Mouse (Mus musculus) telencephalon, adult 2 months (tissue): ENCODE data around the gene Ctnna3.
"Not testable (repeated sequence)": the region's sequence is repeated elsewhere in the genome, so short reads cannot be mapped to it uniquely, and the experiment has no call there.

ENCODE experiments used
- DNase-seq: peaks from one replicate; pipeline ENCODE4 v3.0.0-alpha.2; 2011; ENCODE audit warnings: low read depth, low spot score

Gene Ctnna3

DNA sequence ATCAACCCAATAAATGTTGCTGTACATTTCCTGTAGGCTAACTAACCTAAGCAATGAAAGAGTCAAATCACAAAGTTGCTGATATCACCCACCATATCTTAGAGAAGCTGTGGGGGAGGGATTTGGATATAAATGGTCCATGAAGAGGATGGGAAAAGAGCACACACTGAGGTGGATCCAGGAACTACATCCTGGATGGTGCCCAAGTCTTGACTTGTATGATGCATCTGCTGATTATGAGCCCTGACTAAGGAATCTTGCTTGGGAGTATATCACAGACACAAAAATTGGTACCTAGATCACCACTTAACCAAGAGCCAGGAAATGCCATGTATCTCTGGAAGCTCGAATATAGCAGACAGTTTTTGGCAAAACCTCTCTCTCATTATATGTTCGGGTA, 1018.7 kb downstream of the Ctnna3 start:
- peak; percentile 10 for DNase-seq

DNA sequence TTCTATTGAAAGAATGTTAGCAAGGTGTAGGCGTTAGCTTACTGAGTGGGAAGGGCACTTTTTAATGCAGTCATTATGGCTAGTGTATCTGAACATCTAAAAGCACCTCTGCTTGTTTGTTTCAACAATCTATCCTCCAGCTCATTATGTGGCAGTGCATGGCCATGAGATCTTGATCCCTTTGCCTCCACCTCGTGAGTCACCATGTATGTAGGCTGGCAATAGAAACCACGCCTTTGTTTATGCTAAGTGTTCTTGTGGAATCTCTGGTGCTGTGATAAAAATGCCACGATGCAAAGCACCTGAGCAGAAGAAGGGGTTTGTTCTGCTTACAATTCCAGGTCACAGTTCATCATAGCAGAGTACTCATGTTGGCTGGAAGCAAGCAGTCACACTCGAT, 1053.4 kb downstream of the Ctnna3 start:
- peak; percentile 6 for DNase-seq

DNA sequence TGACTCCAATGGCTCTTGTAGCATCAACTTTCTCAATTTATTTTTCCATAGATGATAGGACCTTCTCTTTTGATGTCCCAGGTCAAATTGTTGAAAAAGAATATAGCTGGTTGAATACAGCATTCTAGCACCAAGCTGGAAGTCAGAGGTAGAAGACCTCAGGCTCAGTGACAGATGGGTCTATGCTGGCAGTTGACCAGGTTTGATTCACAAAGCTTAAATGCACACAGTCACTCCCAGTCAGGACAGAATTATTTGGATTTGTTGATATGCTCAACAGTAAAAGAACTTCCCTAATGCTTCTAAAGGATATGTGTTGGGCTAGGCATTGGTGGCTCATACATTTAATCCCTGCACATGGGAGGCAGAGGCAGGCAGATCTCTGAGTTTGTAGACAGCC, 1059.6 kb downstream of the Ctnna3 start:
- no peak for DNase-seq

DNA sequence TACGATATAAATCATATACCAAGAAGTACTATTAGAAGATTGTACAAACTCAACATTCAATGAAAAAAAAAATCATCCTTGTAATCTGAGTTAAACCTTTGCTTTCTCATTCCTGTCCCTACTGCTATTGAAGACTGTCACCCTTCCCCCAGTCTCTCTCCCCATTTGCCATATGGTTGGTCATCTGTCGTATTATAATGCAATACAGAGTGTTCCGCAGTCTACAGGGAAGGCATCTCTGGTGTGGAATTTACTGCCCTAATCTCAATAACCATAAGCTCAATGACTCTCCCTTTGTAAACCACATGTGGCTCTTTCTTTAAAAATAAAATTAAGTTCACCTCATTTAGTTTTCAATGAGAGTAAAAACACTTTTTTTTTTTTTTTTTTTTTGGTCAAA, 1113.7 kb downstream of the Ctnna3 start:
- DNase-seq: no peak

DNA sequence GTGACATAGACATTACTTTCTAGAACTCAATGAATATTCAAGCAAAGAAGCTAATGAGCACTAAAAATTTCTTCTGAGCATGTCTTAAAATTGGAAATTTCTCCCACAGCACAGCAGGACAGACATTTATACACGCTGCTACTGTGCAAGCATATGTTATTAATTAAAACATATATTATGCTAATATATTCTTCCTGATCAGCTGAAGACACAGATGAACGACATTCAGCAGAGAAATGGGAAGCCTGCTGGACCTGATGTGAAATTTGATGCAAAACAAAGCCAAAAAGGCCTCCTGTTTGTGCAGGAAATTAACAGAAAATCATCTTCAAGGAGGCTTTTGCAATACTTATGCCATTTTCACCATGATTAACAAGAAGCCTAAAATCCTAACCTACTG, 1114.5 kb downstream of the Ctnna3 start:
- DNase-seq: no peak

DNA sequence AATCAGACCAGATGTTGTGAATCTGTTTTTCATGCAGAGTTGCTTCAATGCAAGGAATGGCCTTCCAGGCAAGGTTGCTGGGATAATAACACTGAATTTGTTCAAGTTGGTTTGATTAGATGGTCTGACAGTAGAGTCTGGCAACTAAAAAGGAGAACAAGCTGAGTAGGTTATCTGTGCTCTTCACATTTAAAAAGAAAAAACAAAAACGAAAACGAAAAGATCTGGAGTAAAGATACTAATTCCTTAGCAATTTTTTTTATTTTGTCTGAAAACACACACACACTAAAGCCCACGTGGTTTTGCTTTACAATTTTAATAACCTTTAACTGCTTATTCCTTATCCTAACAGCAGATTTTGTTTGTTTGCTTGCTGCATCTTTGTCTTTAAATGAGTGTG, 1141.4 kb downstream of the Ctnna3 start:
- no peak for DNase-seq

DNA sequence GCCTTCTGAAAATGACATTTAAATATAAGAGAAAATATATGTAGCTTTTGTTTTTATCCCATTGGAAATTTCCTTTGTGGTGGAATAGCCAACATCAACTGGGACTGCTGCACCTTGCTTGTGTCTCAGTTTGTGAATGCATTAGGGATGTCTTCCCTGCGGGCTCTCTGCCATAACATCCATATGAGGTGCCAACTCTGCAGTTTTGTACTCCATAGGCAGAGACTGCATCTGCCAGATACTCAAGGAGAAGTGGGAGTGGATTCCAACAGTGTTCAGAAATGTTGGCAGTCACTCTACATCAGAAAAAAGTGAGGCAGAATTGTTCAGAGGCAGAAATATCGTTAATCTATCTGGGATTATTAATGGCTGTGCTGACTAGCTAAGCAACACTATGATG, 1158.2 kb downstream of the Ctnna3 start:
- DNase-seq: peak; percentile 78

DNA sequence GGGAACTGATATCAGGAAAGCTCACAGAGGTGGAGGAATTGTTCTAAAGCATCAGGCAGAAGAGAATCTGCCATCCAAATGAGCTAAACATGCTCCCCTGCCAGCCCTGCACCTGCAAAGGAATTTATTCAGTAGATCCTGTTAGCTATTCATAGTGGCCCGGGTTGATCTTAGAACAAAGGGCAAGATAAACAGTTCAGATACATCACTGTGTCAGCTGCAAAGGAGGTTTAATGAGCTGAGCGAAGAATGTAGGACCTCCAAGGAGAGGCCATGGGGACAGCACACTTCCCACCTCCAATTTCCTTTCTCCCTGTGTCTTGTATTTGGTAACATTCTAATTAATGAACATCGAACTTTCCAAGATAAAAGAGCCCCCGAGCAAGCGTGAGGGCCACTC, 1206.9 kb downstream of the Ctnna3 start:
- DNase-seq: no peak

DNA sequence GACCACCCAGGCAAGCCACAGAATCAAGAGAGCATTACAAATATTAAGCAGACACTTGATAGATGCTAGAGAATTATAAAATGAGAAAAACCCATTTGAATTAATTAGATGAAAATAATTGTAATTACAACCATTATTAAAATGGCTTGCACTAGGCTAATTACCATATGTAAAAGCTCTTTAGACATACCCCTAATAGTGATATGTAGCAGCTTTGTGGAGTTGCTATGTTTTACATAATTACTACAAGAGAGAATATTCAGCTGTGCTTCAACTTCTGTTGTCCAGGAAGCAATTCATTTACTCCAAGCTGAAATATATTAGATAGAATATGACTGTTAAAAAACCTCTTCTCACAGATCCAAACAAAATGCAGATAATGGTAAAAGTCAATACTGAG, 1209.2 kb downstream of the Ctnna3 start:
- DNase-seq: no peak

DNA sequence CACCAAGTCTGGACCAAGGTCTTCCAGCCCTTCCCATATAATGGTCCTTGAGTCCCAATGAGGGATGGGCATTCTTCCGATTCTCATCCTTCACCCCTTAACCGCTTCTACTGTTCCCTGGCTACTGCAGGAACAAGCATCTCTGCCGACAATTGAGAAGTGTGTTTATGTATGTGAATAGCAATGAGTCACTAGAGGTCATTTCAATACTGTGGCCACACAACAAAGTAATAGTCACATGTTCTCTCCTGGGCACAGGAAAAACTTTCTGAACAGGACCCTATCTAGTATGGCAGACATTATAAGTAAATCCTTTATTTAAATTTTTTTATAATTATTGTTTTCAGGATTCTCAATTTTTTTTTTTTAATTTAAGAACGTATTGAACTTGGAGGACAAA, 1211.2 kb downstream of the Ctnna3 start:
- no peak for DNase-seq

DNA sequence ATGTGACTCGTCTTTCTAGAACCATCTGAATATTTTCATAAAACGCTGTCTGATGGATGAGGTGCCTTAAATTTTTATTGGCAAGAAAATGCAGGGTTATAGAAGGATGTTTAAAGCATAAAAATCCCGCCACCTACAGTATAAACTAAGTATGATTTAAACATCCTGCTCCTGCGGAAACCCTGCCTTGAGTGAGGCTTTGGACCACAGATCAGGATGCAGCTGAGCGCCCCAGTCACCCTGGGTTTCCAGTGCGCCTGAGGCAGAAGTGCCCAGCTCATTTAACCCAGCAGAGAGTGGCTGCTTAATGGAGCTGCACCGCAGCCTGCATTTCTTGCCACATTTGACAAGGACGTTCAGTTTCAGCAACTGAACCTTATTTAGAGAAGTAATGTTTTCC, 1211.7 kb downstream of the Ctnna3 start:
- no peak for DNase-seq

DNA sequence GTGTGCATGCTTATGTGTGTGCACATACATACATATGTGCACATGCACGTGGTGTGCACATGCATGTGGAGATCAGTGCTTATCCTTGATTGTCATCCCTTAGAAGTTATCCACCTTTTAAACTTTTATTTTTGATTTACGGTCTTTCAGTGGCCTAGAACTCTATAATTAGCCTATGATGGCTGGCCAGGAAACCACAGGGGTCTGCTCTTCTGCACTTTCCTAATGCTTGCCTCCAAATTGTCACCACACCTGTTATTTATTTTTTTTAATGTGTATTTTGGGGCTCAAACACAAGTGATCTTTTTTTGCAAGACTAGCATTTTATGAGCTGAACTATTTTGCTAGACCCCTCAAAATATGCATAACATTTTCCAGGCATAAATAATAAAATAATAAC, 1214.1 kb downstream of the Ctnna3 start:
- DNase-seq: no peak

DNA sequence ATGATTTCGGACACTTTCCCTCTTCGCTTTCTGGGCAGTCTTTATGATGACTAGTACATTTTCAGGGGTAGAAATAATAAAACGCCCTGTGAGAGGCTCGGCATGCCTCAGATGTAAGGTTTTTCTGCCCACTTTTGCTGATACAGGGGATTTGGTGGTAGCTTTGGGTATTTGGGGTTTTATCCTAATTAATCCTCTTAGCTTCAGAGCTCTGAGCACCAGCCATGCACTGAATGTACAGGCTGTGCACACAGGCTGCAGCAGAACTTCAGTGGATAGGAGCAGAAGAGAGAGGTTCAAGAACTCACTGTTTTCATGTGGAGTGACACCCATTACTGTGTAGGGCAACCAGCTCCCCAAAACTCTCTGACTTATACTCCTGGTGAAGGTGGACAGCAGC, 1231.3 kb downstream of the Ctnna3 start:
- DNase-seq: no peak

DNA sequence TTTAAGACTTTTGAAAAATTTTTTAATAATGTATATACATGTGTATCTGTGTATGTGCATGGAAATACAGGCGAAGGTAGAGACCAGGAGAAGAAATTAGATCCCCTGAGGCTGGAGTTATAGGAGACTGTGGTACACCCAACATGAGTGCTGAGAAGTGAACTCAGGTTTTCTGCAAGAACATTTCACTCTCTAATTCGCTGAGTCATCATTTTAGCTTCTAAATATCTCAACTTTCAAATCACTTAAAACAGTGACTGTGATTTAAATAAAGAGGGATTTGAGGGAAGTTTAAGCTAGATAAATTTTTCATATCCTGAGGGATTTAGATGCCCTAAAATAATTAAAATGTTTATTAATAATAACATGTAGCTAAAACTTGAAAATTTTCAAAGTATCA, 1241.6 kb downstream of the Ctnna3 start:
- DNase-seq: no peak

DNA sequence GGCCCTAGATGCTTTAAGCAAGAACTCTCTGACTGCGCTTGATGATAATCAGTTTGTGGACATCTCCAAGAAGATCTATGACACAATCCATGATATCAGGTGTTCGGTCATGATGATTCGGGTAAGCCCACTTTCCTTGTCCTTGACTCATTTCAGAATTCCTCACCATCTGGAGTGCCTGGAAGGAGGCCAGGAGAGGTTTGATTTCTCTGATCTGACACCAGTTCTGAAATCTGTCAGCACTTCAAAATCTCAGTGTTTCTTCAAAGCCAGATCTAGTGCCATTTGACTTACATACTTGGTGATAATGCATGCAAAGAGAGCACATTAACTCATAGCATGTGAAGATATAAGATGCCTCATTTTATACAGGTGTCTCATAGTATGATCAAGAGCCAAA, 1245.9 kb downstream of the Ctnna3 start:
- no peak for DNase-seq

DNA sequence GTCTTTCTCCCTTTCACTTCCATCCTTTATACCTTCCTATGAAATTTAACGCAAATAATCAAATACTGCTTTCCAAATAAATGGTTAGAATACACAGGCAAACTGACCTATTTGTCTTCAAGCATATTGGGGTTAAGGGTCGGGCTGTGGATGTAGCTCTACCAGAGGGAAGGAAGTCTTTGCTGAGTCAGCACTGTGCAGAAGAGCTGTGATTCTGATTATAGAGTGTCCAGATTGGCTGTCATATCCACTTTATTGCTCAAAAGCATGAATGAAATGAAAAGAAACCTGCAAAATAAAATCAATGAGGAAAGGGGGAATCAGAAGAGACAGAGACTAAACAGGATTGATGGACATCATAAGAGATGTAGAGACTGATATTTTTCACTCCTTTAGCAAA, 1280.1 kb downstream of the Ctnna3 start:
- DNase-seq: no peak

DNA sequence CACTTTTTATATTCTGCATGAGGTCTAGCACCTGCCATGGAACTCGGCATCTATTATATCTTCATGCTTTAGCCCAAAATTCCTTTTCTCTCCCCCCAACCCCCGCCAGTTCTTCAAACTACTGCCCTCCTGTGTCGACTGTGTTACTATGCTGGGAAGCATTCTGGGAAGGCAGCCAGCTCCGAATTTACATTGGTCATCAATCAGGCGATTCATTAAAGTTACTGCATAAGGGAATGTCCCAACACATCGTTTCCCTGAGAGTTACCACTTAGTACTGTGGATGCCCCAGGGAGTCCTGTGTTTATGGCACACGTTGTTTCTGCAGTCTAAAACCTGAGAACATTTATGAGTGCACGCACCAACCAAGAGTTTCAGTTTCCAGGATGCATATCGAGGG, 1288.1 kb downstream of the Ctnna3 start:
- DNase-seq: peak; percentile 2

DNA sequence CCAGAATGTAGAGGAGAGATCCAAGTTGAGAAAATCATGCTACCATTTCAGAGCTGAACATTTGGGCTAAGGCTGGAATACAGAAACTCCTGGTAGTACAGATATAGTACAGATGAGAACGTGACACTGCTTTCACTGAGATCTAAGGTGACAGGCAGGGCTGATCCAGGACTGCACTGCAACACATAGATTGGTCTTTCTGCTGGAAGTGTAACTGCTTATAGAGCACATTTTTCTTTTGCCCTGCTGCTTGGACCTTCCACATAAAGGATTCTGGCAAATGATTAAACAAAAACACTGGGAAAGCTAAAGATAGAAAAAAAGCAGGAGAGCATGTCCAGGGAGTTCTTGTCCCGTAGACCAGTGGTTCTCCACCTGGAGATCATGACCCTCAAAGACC, 1305.8 kb downstream of the Ctnna3 start:
- no peak for DNase-seq

DNA sequence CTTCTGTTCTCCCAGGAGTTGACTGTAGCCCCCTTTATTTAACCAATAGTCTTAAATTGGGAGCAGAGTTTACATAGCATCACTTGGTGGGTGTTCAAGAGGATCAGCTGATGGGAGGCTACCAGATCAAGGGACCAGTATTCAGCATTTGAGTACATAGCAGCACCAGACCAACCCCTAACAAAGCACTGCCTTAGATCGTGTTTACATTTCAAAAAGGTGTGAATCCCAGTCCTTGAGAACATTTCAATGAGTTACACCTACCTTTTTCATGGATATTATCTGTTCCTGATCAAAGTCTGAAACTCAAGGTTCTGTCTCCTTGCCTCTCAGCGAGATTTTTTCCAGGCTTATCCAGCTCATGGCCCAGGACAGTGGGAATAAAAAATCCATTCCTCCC, 1306.7 kb downstream of the Ctnna3 start:
- DNase-seq: no peak

DNA sequence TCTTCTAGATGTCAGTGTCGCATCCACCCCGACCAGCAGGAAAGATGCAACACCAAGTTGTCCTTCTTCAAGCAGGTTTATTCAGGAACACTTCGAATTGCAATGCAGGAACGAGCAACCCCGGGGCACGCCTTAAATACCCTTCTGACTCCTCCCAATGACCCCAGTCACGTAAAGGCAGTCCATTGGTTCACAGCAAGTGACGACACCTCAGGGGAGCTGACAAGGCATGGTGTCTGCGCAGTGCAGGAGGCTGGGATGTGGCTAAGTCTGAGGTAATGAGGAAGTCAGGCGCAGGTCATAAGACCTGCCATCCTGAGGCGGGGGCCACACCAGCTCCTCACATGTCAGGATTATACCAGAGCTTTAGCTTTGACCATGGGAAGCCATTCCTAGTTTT, 1311.8 kb downstream of the Ctnna3 start:
- not testable (repeated sequence) for DNase-seq

DNA sequence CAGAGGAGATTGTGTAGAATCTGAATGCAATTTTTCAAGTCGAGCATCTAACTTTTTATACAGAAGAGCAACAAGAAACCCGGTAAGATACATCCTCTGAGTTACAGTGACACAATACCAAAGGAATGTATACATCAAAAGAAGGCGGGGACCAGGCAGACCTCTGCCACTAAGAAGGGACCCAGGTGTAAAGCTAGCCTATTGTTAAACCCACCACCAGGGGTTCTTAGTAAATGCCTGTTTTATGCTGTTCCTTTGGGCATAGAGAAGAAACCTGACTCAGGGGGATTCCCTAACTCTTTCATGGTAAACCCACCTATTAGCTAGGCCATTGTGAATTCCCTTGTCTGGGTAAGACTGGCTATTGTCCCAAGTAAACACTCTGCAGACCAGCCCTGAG, 1314.2 kb downstream of the Ctnna3 start:
- DNase-seq: not testable (repeated sequence)

DNA sequence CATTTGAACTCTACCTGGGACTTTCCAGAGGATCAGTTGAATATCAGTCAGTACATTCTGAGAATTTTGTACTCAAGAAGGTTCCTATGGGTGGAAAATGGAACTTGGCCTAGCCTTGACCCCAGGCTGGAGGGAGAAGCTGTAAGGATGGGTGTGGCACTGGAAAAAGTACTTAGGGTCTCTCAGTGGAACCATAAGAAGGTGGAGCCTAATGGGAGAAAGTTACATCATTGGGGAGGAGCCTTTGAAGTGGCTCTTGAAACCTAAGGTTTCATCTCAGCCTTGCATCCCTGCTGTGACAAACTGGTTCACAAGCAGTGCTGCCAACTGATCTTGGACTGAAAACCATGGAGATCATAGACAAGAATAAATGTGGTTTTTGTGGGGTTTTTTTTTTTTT, 1318.8 kb downstream of the Ctnna3 start:
- DNase-seq: no peak

DNA sequence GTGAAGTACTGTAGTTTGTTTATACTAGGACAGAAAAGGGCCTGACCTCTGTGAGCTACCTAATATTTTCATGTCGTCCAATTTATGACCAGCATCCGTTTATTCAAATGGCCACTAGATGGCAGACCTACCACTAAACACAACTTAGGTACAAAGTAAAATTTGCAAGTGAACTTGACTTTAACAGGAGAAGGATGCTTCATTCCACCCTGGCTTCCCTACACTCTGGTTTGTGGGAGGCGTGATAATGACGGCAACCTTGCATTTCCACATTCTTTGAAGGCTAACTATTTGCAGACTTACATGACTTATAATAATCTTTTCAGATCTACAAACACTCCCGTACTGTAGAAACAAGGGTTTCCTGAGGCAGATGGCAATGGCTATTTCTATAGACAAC, 1320.9 kb downstream of the Ctnna3 start:
- DNase-seq: peak; percentile 61

DNA sequence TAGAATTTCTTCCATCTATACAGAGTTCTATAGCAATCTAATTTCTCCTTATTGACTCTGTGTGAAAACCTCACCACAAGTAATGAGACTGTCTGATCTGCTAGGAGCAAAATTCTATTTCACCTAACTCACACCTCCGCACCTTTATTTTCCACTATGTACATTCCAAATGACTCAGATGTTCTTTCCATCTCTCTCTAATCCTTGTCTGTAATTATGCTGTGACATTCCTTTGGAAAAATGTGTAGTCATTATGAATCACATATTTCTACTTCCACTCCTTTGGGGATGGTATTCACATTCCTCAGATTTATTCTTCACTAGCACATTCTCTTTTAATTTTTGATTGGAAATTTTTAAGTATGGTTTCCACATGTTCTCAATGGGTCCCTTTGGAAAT, 1406.4 kb downstream of the Ctnna3 start:
- DNase-seq: peak; percentile 13

DNA sequence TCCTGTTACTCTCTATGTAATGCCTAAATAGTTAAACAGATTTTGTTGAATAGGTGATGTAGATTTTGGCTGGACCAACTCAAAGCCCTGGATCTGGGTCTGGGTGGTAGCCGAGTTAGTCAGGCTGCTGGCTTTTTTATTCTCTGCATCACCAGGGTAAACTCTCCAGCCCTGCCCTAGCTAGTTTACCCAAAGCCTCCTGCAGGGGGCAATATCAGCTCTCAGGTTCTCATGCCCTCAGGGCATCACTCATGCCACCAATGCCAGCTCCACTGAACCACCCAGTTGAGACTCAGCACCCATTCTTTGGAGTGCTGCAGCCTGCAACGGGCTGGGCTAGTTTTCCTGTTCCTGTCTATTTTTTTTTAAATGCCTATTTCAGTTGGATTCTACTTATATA, 1431.5 kb downstream of the Ctnna3 start:
- DNase-seq: no peak
